Mouse (Mus musculus): ENCODE data around the gene Fam214b. TPM values are rescaled to one million over a fixed set of nuclear protein-coding genes. Genes with fewer than 3 reads are reported as not detected.
A peak's percentile ranks its signal among the peaks of the same experiment; 100 is the strongest.

The Fam214b gene
- polyA plus RNA-seq, 2 experiments, result 9.5 to 22.1 TPM

DNA sequence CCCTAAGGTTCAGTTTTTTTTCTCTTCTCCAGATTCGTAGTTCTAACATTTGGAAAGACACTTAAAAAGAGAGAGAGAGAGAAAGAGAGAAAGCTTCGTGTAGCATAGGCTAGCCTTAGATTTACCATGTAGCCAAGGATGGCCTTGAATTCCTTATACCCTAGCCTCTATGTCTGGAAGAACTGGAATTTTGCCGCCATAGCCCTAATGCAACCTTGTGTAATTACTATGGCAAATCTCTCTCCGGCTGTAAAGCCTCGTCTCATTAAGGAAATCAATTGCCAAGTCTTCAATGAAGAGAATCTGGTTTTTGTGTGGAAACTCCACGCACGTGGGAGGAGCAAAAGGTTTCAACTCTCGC is 12.4 kb upstream of the Fam214b start:
- Histone ChIP-seq H3K4me1 (ENCODE audit: control insufficient read depth, insufficient read depth, low read length) (no peaks in the 10 kb centered on the region), H3K36me3 (ENCODE audit: control insufficient read depth, insufficient read depth, low read length) (no peaks in the 10 kb centered on the region), H3K4me3 (replicated peaks; ENCODE audit: low read length) (peak overlapping the region; percentile 61), H3K9ac (ENCODE audit: low read depth, low read length, severe bottlenecking) (no peak overlapping the region), H3K9me3 (ENCODE audit: control insufficient read depth, low read length) (0 out of 2 replicates have a peak, but pooled peaks cover 4% of the 10 kb centered on the region), H3K27ac (replicated peaks; ENCODE audit: low read depth, low read length) (no peak overlapping the region), H3K4me2 (replicated peaks; ENCODE audit: low read depth, low read length, severe bottlenecking) (peak overlapping the region; percentile 97), H3K27me3 (ENCODE audit: control insufficient read depth, insufficient read depth, low read length) (peaks cover 15% of the 10 kb centered on the region)
- ATAC-seq (ENCODE audit: low FRiP score, low read depth) (peak; percentile 5; the same call in 1 of the 2 replicates), DNase-seq (ENCODE audit: low spot score) (no peak)
- no peak for TF ChIP-seq POLR2A (IDR thresholded peaks at IDR 0.05; ENCODE audit: borderline replicate concordance, extremely low read depth, insufficient read depth, insufficient read length)
- 14% methylated on average over 8 of the region's 8 CpGs for WGBS

DNA sequence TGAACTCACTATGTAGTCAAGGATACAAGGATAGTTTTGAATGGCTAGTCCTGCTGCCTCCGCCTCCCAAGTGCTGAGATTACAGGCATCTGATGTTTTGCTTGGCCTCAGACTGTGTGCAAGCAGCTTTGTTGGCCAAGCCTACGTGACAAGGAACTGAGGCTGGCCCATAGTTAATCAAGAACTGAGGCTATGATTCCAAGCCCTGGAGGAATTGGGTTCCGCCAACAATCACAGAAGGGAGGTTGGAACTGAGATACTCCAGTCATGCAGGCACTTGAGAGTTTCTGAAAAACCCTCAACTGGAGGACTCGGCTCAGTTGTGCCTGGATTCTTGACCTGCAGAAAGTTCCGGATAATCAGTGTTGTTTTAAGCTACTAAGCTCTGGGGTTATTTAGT is 11.6 kb upstream of the Fam214b start:
- Histone ChIP-seq H3K9ac (ENCODE audit: low read depth, low read length, severe bottlenecking) (no peak overlapping the region), H3K4me2 (replicated peaks; ENCODE audit: low read depth, low read length, severe bottlenecking) (no peak overlapping the region), H3K4me1 (ENCODE audit: control insufficient read depth, insufficient read depth, low read length) (no peaks in the 10 kb centered on the region), H3K36me3 (ENCODE audit: control insufficient read depth, insufficient read depth, low read length) (no peaks in the 10 kb centered on the region), H3K27me3 (ENCODE audit: control insufficient read depth, insufficient read depth, low read length) (peaks cover 15% of the 10 kb centered on the region), H3K9me3 (ENCODE audit: control insufficient read depth, low read length) (0 out of 2 replicates have a peak, but pooled peaks cover 4% of the 10 kb centered on the region), H3K27ac (replicated peaks; ENCODE audit: low read depth, low read length) (no peak overlapping the region), H3K4me3 (replicated peaks; ENCODE audit: low read length) (no peak overlapping the region)
- 84% methylated on average over 5 of the region's 5 CpGs for whole genome bisulfite sequencing
- no peak for TF ChIP-seq POLR2A (IDR thresholded peaks at IDR 0.05; ENCODE audit: borderline replicate concordance, extremely low read depth, insufficient read depth, insufficient read length)
- ATAC-seq (ENCODE audit: low FRiP score, low read depth) (no peak), DNase-seq (ENCODE audit: low spot score) (no peak)

DNA sequence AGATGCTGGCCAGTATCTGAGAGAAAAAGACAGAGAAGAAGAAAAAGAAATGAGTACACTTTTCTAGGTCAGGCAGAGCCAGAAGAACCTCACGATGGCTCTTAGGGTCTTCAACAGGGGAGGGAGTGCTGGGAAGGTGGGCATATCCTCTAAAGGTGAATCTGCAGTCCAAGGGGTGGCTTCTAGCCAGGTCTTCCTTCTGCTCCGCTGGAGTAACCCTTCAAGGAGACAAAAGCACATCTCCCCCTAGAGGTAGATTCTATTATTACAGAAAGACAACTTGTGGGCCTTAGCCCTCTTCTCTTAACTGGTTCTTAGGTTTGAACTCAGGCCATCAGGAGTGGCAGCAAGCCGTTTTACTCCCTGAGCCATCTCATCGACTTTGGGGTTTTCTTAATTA is 6.6 kb upstream of the Fam214b start:
- H3K27me3 ChIP-seq (ENCODE audit: control insufficient read depth, insufficient read depth, low read length), result no peaks in the 10 kb centered on the region
- H3K36me3 ChIP-seq (ENCODE audit: control insufficient read depth, insufficient read depth, low read length), result no peaks in the 10 kb centered on the region
- no peak for TF ChIP-seq POLR2A (IDR thresholded peaks at IDR 0.05; ENCODE audit: borderline replicate concordance, extremely low read depth, insufficient read depth, insufficient read length)
- DNase-seq (ENCODE audit: low spot score) (peak; percentile 87), ATAC-seq (ENCODE audit: low FRiP score, low read depth) (no peak)
- no peak overlapping the region for H3K27ac ChIP-seq (replicated peaks; ENCODE audit: low read depth, low read length)
- no peak overlapping the region for H3K9ac ChIP-seq (ENCODE audit: low read depth, low read length, severe bottlenecking)
- H3K4me1 ChIP-seq (ENCODE audit: control insufficient read depth, insufficient read depth, low read length), result no peaks in the 10 kb centered on the region; the same call in 1 of the 2 replicates
- 23% methylated on average over 4 of the region's 4 CpGs for WGBS
- no peak overlapping the region for H3K4me2 ChIP-seq (replicated peaks; ENCODE audit: low read depth, low read length, severe bottlenecking)
- no peaks in the 10 kb centered on the region for H3K9me3 ChIP-seq (ENCODE audit: control insufficient read depth, low read length)
- H3K4me3 ChIP-seq (replicated peaks; ENCODE audit: low read length), result no peak overlapping the region

DNA sequence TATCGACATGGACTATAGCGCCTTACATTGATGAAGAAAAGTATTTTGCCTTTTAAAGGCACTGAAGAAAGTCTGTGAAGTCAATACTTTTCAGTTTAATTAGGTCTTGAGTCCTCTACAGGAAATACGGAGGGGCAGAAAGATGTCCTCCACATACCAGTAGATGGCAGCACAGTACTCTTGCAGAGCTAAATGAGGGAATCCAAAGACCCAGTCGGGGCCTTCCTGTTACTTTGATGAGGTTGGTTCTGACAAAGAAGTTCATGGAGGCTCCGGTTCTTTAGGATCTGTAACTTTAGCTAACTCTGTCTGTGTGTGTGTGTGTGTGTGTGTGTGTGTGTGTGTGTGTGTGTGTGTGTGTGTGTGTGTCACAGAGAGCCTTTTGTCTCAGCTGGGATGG is 1.2 kb upstream of the Fam214b start:
- Histone ChIP-seq H3K27ac (replicated peaks; ENCODE audit: low read depth, low read length) (no peak overlapping the region), H3K27me3 (ENCODE audit: control insufficient read depth, insufficient read depth, low read length) (no peaks in the 10 kb centered on the region), H3K36me3 (ENCODE audit: control insufficient read depth, insufficient read depth, low read length) (no peaks in the 10 kb centered on the region), H3K4me2 (replicated peaks; ENCODE audit: low read depth, low read length, severe bottlenecking) (peak overlapping the region; percentile 28; the same call in 1 of the 2 replicates), H3K9ac (ENCODE audit: low read depth, low read length, severe bottlenecking) (peak overlapping the region; percentile 38), H3K9me3 (ENCODE audit: control insufficient read depth, low read length) (no peaks in the 10 kb centered on the region), H3K4me1 (ENCODE audit: control insufficient read depth, insufficient read depth, low read length) (peaks cover 19% of the 10 kb centered on the region), H3K4me3 (replicated peaks; ENCODE audit: low read length) (no peak overlapping the region)
- WGBS, result 7% methylated on average over 5 of the region's 5 CpGs
- no peak for ATAC-seq (ENCODE audit: low FRiP score, low read depth)
- peak; percentile 90 for DNase-seq (ENCODE audit: low spot score)
- no peak for TF ChIP-seq POLR2A (IDR thresholded peaks at IDR 0.05; ENCODE audit: borderline replicate concordance, extremely low read depth, insufficient read depth, insufficient read length)

DNA sequence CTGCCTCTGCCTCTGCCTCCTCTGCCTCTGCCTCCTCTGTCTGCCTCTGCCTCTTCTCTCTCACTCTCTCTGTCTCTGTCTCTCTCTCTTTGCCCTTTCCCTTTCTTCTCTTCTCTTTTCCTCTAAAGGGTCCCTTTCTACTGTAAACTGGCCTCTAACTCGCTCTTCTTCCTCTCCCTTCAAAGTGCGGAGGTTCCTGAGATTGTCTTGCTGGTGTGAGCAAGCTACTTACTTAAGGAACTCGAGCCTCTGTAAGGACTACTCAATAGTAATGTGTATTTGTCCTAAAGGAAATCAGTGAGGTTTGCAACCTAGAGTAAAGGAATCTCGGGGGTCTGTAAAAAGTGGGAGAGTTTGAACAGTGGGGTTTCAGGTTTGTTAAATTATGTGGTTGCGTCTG is 587 bp upstream of the Fam214b start:
- Histone ChIP-seq H3K9ac (ENCODE audit: low read depth, low read length, severe bottlenecking) (no peak overlapping the region), H3K27ac (replicated peaks; ENCODE audit: low read depth, low read length) (no peak overlapping the region), H3K27me3 (ENCODE audit: control insufficient read depth, insufficient read depth, low read length) (no peaks in the 10 kb centered on the region), H3K4me1 (ENCODE audit: control insufficient read depth, insufficient read depth, low read length) (peaks cover 19% of the 10 kb centered on the region), H3K9me3 (ENCODE audit: control insufficient read depth, low read length) (no peaks in the 10 kb centered on the region), H3K36me3 (ENCODE audit: control insufficient read depth, insufficient read depth, low read length) (no peaks in the 10 kb centered on the region), H3K4me2 (replicated peaks; ENCODE audit: low read depth, low read length, severe bottlenecking) (no peak overlapping the region), H3K4me3 (replicated peaks; ENCODE audit: low read length) (0 out of 2 replicates have a peak overlapping the region, but pooled peaks have one; percentile 52)
- no peak for ATAC-seq (ENCODE audit: low FRiP score, low read depth)
- DNase-seq (ENCODE audit: low spot score), result no peak
- TF ChIP-seq POLR2A (IDR thresholded peaks at IDR 0.05; ENCODE audit: borderline replicate concordance, extremely low read depth, insufficient read depth, insufficient read length), result no peak
- 56% methylated on average over 5 of the region's 5 CpGs for WGBS

DNA sequence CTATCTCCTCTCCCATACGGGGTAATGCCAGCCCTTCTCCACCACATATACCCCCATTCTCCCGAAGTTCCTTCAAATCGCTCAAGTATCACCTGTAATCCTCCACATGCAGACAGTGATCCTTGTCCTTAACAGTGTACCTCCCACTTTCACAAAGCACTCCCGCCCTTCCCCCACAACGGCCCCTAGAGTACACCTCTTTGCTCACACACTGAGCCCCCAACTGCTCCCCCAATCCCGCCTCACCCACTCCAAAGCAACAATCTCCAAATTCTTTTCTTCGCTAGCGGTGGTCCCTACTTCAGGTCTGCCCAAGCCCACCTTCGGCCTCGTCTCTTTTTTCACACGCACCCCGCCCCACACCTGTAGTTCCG is 748 bp downstream of the Fam214b start:
- DNase-seq (ENCODE audit: low spot score) (no peak), ATAC-seq (ENCODE audit: low FRiP score, low read depth) (peak; percentile 1)
- peak overlapping the region; percentile 44 for H3K9ac ChIP-seq (ENCODE audit: low read depth, low read length, severe bottlenecking)
- TF ChIP-seq POLR2A (IDR thresholded peaks at IDR 0.05; ENCODE audit: borderline replicate concordance, extremely low read depth, insufficient read depth, insufficient read length), result no peak
- H3K27me3 ChIP-seq (ENCODE audit: control insufficient read depth, insufficient read depth, low read length), result no peaks in the 10 kb centered on the region
- H3K27ac ChIP-seq (replicated peaks; ENCODE audit: low read depth, low read length), result no peak overlapping the region
- H3K4me2 ChIP-seq (replicated peaks; ENCODE audit: low read depth, low read length, severe bottlenecking), result peak overlapping the region; percentile 79
- peaks cover 21% of the 10 kb centered on the region for H3K4me1 ChIP-seq (ENCODE audit: control insufficient read depth, insufficient read depth, low read length)
- no peaks in the 10 kb centered on the region for H3K36me3 ChIP-seq (ENCODE audit: control insufficient read depth, insufficient read depth, low read length)
- 8% methylated on average over 13 of the region's 13 CpGs for WGBS
- H3K9me3 ChIP-seq (ENCODE audit: control insufficient read depth, low read length), result no peaks in the 10 kb centered on the region
- H3K4me3 ChIP-seq (replicated peaks; ENCODE audit: low read length), result peak overlapping the region; percentile 52

Measured in limb, embryonic 14.5 days (tissue).